Mouse (Mus musculus) erythroid progenitor cell, adult 5-6 weeks (primary cell): Measurements from ENCODE around the gene Map1b. TPM values are rescaled to one million over a fixed set of nuclear protein-coding genes. Genes with fewer than 3 reads are reported as not detected.

Experiments used
- ATAC-seq: replicated peaks from 2 replicates; pipeline ENCODE4 v1.8.0; 2016; ENCODE audit warnings: moderate number of reproducible peaks, mild to moderate bottlenecking, moderate TSS enrichment, inconsistent platforms; ENCODE audit not compliant: poor library complexity, low FRiP score, severe bottlenecking
- total RNA-seq, 2 experiments: library from RNA; stranded (forward) in 1 of 2; stranded (reverse) in 1 of 2; fragments of 150-400 nt in 1 of 2; fragments of 186-747, 209-891 nt in 1 of 2; gene quantifications; 2 replicates each; pipeline versions ENCODE4 v1.2.3 to v1.2.4; 2015 to 2017; ENCODE audit warnings: low replicate concordance in 2 of 2

Map1b gene
- total RNA-seq, 2 experiments from 2014 or later = not detected

DNA sequence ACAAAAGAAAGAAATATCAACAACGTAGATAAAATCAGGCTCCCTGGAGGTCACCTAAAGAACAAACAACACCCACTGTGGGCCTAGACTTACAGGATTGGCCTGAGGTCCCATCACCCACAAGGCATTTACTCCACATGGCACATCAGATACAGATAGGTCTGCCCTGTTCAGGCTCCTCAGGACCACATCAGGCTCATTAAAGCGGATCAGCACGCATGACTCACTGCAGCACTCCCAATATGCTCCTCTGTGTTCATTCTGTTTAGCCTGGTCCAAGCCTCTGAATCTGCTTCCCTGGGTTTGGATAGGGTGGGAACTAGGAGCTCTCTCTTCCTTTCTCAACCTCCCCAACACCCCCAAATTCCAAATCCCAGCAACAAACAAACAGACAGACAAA is 63.9 kb downstream of the Map1b start:
- ATAC-seq = no peak

DNA sequence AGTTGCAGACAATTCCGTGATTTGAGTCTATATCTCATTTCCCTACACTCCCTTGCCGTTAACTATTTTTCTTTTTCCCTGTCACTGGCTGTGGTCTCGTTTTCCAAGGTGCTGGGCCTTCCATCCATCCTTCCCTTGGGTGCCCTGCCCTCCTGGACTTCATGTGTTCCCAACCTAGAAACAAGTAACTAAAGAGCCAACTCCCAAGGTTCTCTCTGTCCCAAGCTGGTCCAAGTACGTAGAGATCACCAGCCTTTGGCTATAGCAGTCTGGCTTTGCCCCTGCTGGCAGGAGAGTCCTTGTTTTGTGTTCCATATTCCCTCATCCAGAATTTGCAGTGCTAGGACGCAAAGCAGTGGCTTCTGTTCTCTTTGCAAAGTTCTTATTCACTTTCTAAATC is 65.1 kb downstream of the Map1b start:
- ATAC-seq = no peak

DNA sequence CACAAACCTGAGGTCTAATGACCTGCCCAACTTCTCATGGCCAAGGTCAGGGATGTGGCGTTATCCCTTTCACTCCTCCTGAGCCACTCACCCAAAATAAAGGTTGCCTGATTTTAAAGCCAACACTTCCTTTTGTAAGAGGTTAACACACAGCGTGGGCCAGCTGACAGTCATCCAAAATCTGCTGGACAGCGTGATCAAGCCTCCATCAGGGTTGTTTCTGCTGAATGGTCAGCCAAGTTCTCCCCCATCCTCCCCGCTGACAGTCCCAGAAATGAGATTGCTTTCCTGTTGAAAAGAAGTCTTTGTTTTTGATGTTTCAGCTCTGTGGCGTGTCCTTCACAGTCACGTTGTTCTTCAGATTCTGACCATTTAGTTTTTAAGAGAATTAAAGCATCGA is 65.6 kb downstream of the Map1b start:
- ATAC-seq = no peak

DNA sequence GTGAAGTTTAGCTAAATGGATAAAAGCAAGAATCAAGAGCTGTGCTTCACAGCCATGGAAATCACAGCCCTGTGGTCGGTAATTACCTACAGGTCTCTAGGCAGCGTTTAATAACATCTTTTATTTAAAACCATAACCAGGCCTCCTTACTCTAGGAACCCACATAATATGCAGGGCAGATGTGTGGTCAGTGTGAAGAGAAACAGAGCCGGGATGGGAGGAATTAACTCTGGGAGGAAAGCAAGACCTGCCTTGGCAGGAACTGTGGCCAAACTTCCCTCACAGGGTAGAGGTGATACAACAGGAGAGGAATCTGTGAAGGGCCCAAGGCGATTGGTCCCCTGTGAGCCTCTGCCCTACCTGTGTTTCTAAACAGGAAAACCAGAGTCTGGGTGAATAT is 66.8 kb downstream of the Map1b start:
- ATAC-seq = no peak

- ATAC-seq = no peak
Observed at GRCm38 (mm10) chr13:99448278-99448677, 68.1 kb downstream of the Map1b start.

- no peak for ATAC-seq
Observed at GRCm38 (mm10) chr13:99447403-99448199, 68.7 kb downstream of the Map1b start.

DNA sequence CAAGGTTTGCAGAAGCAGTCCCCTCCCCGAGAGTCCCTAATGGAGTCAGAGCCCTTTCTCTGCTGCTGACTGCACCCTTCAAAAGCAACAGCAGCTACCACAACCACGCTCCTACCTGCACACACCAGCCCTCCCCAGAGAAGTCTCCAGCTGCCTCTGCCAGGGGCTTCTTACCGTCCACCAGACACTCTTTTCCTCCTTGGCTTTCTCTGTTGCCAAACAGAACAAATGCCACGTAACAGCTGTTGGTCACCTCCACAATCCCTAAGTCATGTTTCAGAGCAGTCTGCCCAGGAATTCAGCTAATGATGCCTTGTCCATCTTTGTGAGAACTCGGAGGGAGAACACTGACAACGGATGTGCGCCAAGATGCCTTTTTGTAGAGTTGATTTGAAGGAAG is 69.3 kb downstream of the Map1b start:
- ATAC-seq = no peak

GRCm38 (mm10) chr13:99444880-99445279 is 71.5 kb downstream of the Map1b start:
- no peak for ATAC-seq

GRCm38 (mm10) chr13:99444431-99444871 is 71.9 kb downstream of the Map1b start:
- ATAC-seq = no peak

DNA sequence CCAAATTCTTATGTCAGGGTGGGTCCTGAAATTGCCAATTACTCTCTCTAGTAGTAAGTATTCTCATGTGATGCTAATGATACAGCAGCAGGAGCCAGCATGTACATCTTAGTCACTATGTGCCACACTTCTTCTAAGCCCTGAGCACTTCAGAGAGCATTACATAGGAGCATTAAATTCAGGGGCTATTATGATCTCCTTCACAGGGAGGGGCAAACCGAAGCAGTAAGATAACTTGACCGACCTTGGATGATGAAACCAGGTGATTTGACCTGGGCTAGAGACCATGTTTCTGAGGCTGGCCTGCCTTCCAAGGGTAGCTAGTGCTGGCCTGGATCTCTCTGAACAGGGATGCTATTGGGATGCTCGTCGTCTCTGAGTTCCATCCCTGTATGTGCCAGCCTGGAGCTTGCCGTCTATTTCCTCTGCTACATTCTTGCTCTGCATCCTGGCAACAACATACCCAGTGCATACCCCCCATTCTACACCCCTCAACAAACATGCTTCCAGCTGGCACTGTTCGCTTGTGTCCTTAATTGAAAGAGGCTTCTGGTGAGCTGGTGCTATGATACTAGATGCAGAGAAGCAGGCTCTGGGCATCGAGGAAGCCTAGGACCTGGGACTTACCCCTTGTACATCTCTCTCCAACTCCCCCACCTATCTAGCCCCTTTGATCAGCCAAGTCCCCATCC is 72.7 kb downstream of the Map1b start:
- no peak for ATAC-seq

DNA sequence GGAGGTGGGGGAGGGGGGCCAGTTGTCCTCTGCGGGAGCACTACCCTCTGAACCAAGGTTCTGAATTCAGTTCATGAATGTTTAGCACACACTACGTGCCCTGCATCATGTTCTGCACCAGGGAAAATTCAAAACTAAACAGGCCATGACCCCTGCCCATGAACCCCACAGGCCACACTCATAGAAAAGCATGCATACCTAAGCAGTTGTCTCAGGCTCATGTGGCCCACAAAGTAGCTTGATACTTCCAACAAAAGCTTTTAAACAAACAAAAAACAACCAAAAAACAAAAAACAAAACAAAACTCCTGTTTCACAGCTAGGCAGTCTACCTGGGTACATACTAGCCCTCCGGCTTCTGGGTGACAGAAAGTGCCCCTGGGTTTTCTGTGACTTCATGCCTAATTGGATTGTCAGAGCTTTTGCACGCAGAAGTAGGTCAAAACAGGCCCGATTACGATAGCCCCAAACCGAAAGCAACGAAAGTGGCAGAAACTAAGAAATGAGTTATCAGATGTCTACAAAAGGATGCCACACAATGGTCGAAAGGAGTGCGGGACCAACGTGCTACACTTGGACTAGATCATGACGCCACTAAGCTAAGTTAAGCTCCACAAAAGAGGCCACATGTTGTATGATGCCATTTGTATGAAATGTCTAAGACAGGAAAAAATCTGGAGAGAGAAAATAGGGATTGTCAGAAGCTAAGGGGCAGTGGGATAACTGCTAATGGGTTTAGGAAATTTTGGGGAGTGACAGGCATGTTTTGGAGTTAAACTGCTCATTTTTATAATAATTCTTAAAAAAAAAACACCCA is 73.7 kb downstream of the Map1b start:
- no peak for ATAC-seq

DNA sequence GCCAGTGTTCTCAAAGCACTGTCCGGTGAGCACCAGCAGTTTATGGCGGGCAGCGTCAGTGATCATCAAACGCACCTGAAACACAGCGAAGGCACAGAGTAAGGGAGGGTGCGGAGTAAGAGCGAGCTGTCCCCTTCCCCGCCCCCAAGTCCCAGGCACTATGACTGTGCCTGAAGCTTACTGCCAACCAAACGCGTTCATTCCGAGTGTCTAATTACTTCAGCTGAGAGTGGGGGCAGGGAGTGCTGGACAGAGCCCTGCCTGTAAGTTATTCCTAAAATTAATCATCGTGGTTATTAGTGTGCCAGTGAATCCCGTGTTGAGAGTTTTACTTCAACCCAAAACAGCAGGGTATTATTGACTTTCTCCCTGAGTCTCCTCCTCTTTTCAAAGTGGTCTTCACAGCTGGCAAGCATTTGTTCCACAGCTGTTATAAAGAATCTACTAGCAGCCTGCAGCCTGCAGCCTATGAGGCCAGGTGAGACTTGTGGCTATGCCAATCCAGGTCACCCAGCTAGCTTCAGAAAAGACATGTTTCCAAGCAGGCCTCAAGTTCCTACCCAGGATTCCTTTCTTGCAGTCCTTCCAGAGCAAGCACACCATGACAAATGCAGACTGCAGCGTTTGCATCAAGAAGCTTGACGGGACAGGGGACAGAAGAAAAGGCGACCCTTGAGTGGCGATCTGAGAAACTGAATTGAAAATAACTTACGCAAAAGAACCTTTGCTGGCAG is 74.5 kb downstream of the Map1b start:
- no peak for ATAC-seq

GRCm38 (mm10) chr13:99440228-99440627 is 76.1 kb downstream of the Map1b start:
- no peak for ATAC-seq

- ATAC-seq = no peak
Observed at GRCm38 (mm10) chr13:99439357-99439756, 77.0 kb downstream of the Map1b start.

DNA sequence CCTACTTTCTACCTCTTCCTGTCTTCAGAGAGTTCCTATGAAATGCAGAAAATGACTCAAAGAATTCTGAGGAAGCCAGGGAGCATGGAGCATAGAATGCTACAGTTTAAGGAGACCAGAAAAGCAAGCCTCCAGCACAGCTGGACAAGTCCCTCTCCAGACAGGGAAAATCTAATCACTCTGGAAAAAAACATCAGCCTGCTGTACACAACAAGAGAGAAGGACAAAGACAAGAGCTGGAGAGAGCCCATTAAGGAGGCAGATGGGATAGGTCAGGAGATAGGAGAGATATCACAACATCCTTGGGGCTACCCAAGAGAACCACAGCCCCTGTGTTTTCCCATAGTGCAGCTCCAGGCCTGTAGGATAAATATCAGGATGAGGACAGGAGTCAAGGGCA is 79.3 kb downstream of the Map1b start:
- no peak for ATAC-seq

GRCm38 (mm10) chr13:99434494-99434893 is 81.8 kb downstream of the Map1b start:
- ATAC-seq = no peak

DNA sequence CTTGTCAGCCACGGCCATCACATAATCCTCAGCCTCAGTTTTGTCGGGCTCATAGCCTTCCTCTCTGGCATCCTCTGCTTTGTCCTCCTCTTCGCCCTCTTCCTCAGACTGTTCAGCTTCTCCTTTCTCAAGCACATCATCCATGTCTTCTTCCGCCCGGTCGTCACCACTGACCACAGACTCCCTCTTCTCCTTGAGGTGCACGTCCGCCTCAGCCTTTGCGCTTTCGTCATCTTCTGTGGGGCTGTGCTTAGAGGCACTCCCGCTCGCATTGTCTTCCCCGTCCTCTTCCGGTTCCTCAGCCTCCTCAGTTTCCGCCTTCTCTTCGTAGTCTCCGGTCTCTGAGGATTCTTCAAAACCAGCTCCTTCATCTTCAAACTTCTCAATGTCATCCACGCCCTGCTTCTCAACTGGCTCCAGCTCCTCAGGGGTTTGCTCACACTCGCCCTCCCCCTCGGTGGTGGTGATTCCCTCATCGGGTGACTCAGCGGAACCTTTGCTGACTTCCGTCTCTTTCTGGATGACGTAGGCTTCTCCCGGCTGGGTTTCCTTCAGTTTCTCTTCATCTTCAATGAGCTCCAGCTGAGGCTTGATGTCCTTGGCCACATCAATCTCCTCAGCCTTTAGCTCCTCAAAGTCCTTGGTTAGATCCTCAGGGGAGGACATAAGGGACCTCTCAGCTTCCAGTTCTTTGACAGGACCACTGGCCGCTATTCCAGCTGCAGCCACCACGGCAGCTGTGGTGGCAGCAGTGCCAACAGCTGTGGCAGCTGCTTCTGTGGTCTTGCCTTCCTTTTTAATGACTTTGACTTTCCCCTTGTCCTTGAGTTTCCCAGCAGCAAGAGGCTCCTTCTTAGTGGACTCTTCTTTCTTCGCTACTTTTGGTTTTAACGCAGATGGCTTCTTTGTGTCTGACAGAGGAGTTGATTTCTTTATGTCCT is 83.0 kb downstream of the Map1b start:
- ATAC-seq = no peak

DNA sequence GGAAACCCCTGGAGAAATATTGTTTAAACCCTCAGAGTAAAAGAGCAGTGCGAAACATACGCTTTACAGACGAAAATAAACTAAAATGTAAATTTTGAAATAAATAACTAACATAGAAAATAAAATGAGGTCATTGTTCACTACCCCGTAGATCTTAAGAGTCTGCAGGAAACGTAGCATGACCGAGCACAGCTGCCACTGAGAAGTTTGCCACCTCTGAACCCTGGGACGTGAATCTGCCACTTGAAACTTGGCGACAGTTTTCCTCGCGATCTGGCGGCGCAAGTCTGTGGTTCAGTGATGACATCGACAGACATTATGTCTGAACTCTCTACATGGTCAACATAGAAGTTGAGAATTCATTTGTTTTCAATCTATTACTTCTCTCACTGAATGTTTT is 92.8 kb downstream of the Map1b start:
- no peak for ATAC-seq

DNA sequence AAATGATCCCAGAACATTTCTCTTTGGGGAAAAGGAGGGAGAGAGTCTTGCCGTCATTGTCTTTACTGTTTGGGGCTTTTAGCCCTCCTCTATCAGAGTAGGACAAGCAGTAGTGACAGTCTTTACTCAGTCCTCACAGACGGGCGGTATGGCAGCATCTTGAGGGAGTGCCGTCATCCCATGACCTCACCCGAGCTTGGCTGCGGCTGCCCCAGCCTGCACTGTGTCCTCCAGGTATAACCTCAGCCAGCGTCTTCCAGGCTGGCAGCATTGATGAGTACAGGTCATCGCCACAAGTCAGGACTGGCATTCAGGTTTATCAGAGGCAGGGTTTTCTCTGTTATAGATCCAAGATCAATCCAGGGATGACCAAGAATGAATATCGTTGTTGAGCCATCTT is 99.7 kb downstream of the Map1b start:
- ATAC-seq = no peak
